Mouse (Mus musculus) embryonic fibroblast, embryonic 13.5 days (primary cell): ENCODE measurements around the gene Arf3.

Source experiments
- CTCF ChIP-seq: IDR thresholded peaks from 2 replicates; pipeline ENCODE4 v1.5.1; 2011; ENCODE audit warnings: mild to moderate bottlenecking, control low read depth, low read length, moderate library complexity, borderline replicate concordance; ENCODE audit not compliant: insufficient read depth
- POLR2A ChIP-seq: IDR thresholded peaks from 2 replicates; pipeline ENCODE4 v1.6.1; 2011; ENCODE audit warnings: low read depth, mild to moderate bottlenecking, control low read depth, low read length, moderate library complexity

- TF ChIP-seq POLR2A: no peak
- no peak for TF ChIP-seq CTCF
These were observed 28.8 kb upstream of the Arf3 start for GRCm38 (mm10) chr15:98791771-98792170.
